Mouse (Mus musculus) cortical plate, adult 2 months (tissue): Measurements from ENCODE around the gene Tnip3.

Experiments
- CTCF ChIP-seq: fragments of 200-500 bp; IDR thresholded peaks from 2 replicates; pipeline ENCODE4 v1.5.1; 2011; ENCODE audit warnings: mild to moderate bottlenecking, control low read depth, low read length; ENCODE audit not compliant: insufficient read depth; ENCODE audit errors: extremely low read depth
- POLR2A ChIP-seq: fragments of 200-500 bp; IDR thresholded peaks from 2 replicates; pipeline ENCODE4 v1.6.1; 2011; ENCODE audit warnings: mild to moderate bottlenecking, low read length, control low read depth; ENCODE audit not compliant: insufficient read depth; ENCODE audit errors: extremely low read depth

DNA sequence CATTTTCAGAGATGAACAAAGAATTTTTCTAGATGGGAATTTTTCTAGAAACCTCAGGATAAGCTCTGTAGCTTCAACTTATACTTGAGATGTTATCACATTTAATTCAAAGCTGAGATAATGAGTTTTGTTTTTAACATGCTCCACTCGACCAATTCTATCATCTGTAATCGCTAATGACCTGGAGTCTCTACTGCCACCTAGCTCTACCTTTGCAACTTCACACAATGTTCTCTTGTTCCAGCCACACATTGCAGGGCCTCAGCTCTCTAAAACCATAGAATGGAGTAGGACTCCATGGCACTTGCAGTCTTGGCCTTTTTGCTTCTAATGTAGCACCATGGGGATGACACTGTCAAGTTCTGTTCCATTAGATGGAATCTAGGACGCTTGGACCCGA lies 90.5 kb downstream of the Tnip3 start:
- no peak for TF ChIP-seq CTCF
- no peak for TF ChIP-seq POLR2A
